Mouse (Mus musculus): ENCODE results near the gene Cyp2f2. TPM values are rescaled to one million over a fixed set of nuclear protein-coding genes. Genes with fewer than 3 reads are reported as not detected.
A peak's percentile ranks its signal among the peaks of the same experiment; 100 is the strongest.

Gene Cyp2f2
- polyA plus RNA-seq, 1 experiment from 2014 or later: 0.63 TPM

GRCm38 (mm10) chr7:27166229-27166613, 46.5 kb downstream of the Cyp2f2 start:
- H3K9ac ChIP-seq: peak overlapping the region; percentile 77
- peak; percentile 28; the same call in 1 of the 2 replicates for ATAC-seq (ENCODE audit: insufficient number of reproducible peaks, insufficient read depth, low FRiP score, low TSS enrichment)
- H3K9me3 ChIP-seq: no peaks in the 10 kb centered on the region
- H3K27ac ChIP-seq: peak overlapping the region; percentile 96
- H3K27me3 ChIP-seq: no peaks in the 10 kb centered on the region
- H3K36me3 ChIP-seq: peaks cover 52% of the 10 kb centered on the region
- peaks cover 49% of the 10 kb centered on the region for H3K4me1 ChIP-seq
- WGBS: under 1% methylated on average over 34 of the region's 43 CpGs
- peak overlapping the region; percentile 77 for H3K4me3 ChIP-seq
- H3K4me2 ChIP-seq (replicated peaks): peak overlapping the region; percentile 76

- H3K9me3 ChIP-seq: no peaks in the 10 kb centered on the region
- peak within 1 kb of the TSS; percentile 96 for H3K27ac ChIP-seq
- peak within 1 kb of the TSS; percentile 77 for H3K9ac ChIP-seq
- peaks cover 52% of the 10 kb centered on the region for H3K36me3 ChIP-seq
- peak within 1 kb of the TSS; percentile 77 for H3K4me3 ChIP-seq
- peaks cover 43% of the 10 kb centered on the region for H3K4me1 ChIP-seq
- peak within 1 kb of the TSS; percentile 76 for H3K4me2 ChIP-seq (replicated peaks)
- peak; percentile 65 for ATAC-seq (ENCODE audit: insufficient number of reproducible peaks, insufficient read depth, low FRiP score, low TSS enrichment)
- H3K27me3 ChIP-seq: no peaks in the 10 kb centered on the region
- 2% methylated on average over 61 of the region's 61 CpGs for WGBS
These were observed 47.1 kb downstream of the Cyp2f2 start, which contains the start of gene Egln2 for GRCm38 (mm10) chr7:27166614-27167474. Egln2 (minus strand) TSS chr7:27166802.

GRCm38 (mm10) chr7:27167475-27168094, 47.9 kb downstream of the Cyp2f2 start:
- H3K9ac ChIP-seq: peak overlapping the region; percentile 77; the same call in 1 of the 2 replicates
- 74% methylated on average over 11 of the region's 11 CpGs for WGBS
- peaks cover 35% of the 10 kb centered on the region for H3K4me1 ChIP-seq
- no peaks in the 10 kb centered on the region for H3K9me3 ChIP-seq
- H3K4me3 ChIP-seq: peak overlapping the region; percentile 77
- no peak for ATAC-seq (ENCODE audit: insufficient number of reproducible peaks, insufficient read depth, low FRiP score, low TSS enrichment)
- peak overlapping the region; percentile 76 for H3K4me2 ChIP-seq (replicated peaks)
- H3K36me3 ChIP-seq: peaks cover 53% of the 10 kb centered on the region
- H3K27ac ChIP-seq: peak overlapping the region; percentile 96
- H3K27me3 ChIP-seq: no peaks in the 10 kb centered on the region

GRCm38 (mm10) chr7:27168371-27168770, 48.7 kb downstream of the Cyp2f2 start:
- WGBS: 89% methylated on average over 5 of the region's 5 CpGs
- Histone ChIP-seq H3K36me3 (peaks cover 53% of the 10 kb centered on the region), H3K4me1 (peaks cover 28% of the 10 kb centered on the region), H3K27me3 (no peaks in the 10 kb centered on the region), H3K9ac (no peak overlapping the region), H3K4me3 (no peak overlapping the region), H3K9me3 (no peaks in the 10 kb centered on the region), H3K4me2 (replicated peaks) (no peak overlapping the region), H3K27ac (0 out of 2 replicates have a peak overlapping the region, but pooled peaks have one; percentile 11)
- ATAC-seq (ENCODE audit: insufficient number of reproducible peaks, insufficient read depth, low FRiP score, low TSS enrichment): no peak

- peaks cover 40% of the 10 kb centered on the region for H3K36me3 ChIP-seq
- H3K4me2 ChIP-seq (replicated peaks): no peak overlapping the region
- H3K4me3 ChIP-seq: no peak overlapping the region
- peaks cover 5% of the 10 kb centered on the region; the same call in 1 of the 2 replicates for H3K4me1 ChIP-seq
- no peak for ATAC-seq (ENCODE audit: insufficient number of reproducible peaks, insufficient read depth, low FRiP score, low TSS enrichment)
- H3K27ac ChIP-seq: no peak overlapping the region
- 90% methylated on average over 3 of the region's 3 CpGs for WGBS
- H3K27me3 ChIP-seq: no peaks in the 10 kb centered on the region
- H3K9me3 ChIP-seq: no peaks in the 10 kb centered on the region
- no peak overlapping the region for H3K9ac ChIP-seq
These were observed 51.3 kb downstream of the Cyp2f2 start for GRCm38 (mm10) chr7:27170981-27171380.

GRCm38 (mm10) chr7:27174496-27174895, 54.8 kb downstream of the Cyp2f2 start:
- Histone ChIP-seq H3K36me3 (peaks cover 34% of the 10 kb centered on the region), H3K9me3 (no peaks in the 10 kb centered on the region), H3K4me1 (peaks cover 7% of the 10 kb centered on the region; the same call in 1 of the 2 replicates), H3K9ac (no peak overlapping the region), H3K27ac (no peak overlapping the region), H3K4me2 (replicated peaks) (no peak overlapping the region), H3K4me3 (no peak overlapping the region), H3K27me3 (no peaks in the 10 kb centered on the region)
- no peak for ATAC-seq (ENCODE audit: insufficient number of reproducible peaks, insufficient read depth, low FRiP score, low TSS enrichment)
- WGBS: 92% methylated on average over 15 of the region's 15 CpGs

- no peaks in the 10 kb centered on the region for H3K27me3 ChIP-seq
- H3K9me3 ChIP-seq: no peaks in the 10 kb centered on the region
- peaks cover 31% of the 10 kb centered on the region for H3K36me3 ChIP-seq
- no peak overlapping the region for H3K4me3 ChIP-seq
- no peak overlapping the region for H3K4me2 ChIP-seq (replicated peaks)
- no peak overlapping the region for H3K27ac ChIP-seq
- peaks cover 10% of the 10 kb centered on the region; the same call in 1 of the 2 replicates for H3K4me1 ChIP-seq
- 95% methylated on average over 7 of the region's 7 CpGs for WGBS
- H3K9ac ChIP-seq: no peak overlapping the region
- ATAC-seq (ENCODE audit: insufficient number of reproducible peaks, insufficient read depth, low FRiP score, low TSS enrichment): no peak
These were observed 55.2 kb downstream of the Cyp2f2 start for GRCm38 (mm10) chr7:27174896-27175295.

- H3K4me1 ChIP-seq: peaks cover 10% of the 10 kb centered on the region; the same call in 1 of the 2 replicates
- H3K27ac ChIP-seq: peak overlapping the region; percentile 93
- peak overlapping the region; percentile 60 for H3K4me3 ChIP-seq
- H3K27me3 ChIP-seq: no peaks in the 10 kb centered on the region
- peak overlapping the region; percentile 47 for H3K9ac ChIP-seq
- H3K9me3 ChIP-seq: no peaks in the 10 kb centered on the region
- peaks cover 9% of the 10 kb centered on the region; the same call in 1 of the 2 replicates for H3K36me3 ChIP-seq
- WGBS: 21% methylated on average over 4 of the region's 4 CpGs
- peak overlapping the region; percentile 50 for H3K4me2 ChIP-seq (replicated peaks)
- ATAC-seq (ENCODE audit: insufficient number of reproducible peaks, insufficient read depth, low FRiP score, low TSS enrichment): no peak; the same call in 1 of the 2 replicates
These were observed 58.2 kb downstream of the Cyp2f2 start for GRCm38 (mm10) chr7:27177942-27178323.

GRCm38 (mm10) chr7:27178324-27179216, 58.9 kb downstream of the Cyp2f2 start, which contains the start of gene Rab4b:
Rab4b (minus strand) TSS chr7:27178896.
- peaks cover 12% of the 10 kb centered on the region; the same call in 1 of the 2 replicates for H3K36me3 ChIP-seq
- H3K4me2 ChIP-seq (replicated peaks): peak within 1 kb of the TSS; percentile 50
- no peaks in the 10 kb centered on the region for H3K27me3 ChIP-seq
- peaks cover 10% of the 10 kb centered on the region; the same call in 1 of the 2 replicates for H3K4me1 ChIP-seq
- H3K27ac ChIP-seq: peak within 1 kb of the TSS; percentile 93
- WGBS: under 1% methylated on average over 53 of the region's 53 CpGs
- H3K9me3 ChIP-seq: no peaks in the 10 kb centered on the region
- peak; percentile 95 for ATAC-seq (ENCODE audit: insufficient number of reproducible peaks, insufficient read depth, low FRiP score, low TSS enrichment)
- peak within 1 kb of the TSS; percentile 47 for H3K9ac ChIP-seq
- peak within 1 kb of the TSS; percentile 60 for H3K4me3 ChIP-seq

GRCm38 (mm10) chr7:27179217-27179918, 59.7 kb downstream of the Cyp2f2 start:
- 49% methylated on average over 16 of the region's 16 CpGs for WGBS
- ATAC-seq (ENCODE audit: insufficient number of reproducible peaks, insufficient read depth, low FRiP score, low TSS enrichment): no peak

More at GRCm38 (mm10) chr7:27179217-27179918, 59.7 kb downstream of the Cyp2f2 start:
- Histone ChIP-seq H3K9me3 (no peaks in the 10 kb centered on the region), H3K36me3 (peaks cover 10% of the 10 kb centered on the region; the same call in 1 of the 2 replicates), H3K4me2 (replicated peaks) (peak overlapping the region; percentile 47), H3K9ac (peak overlapping the region; percentile 5; the same call in 1 of the 2 replicates), H3K4me1 (peaks cover 10% of the 10 kb centered on the region; the same call in 1 of the 2 replicates), H3K27me3 (no peaks in the 10 kb centered on the region), H3K4me3 (peak overlapping the region; percentile 60), H3K27ac (peak overlapping the region; percentile 71)
